Mouse (Mus musculus) CD4-positive, CD25-positive, alpha-beta regulatory T cell, adult 2 months (primary cell): ENCODE data around the gene Tbl2.

Experiments used
- DNase-seq: peaks from one replicate; pipeline ENCODE4 v3.0.0-alpha.2; 2012; ENCODE audit warnings: low read depth, low spot score

Tbl2 gene

GRCm38 (mm10) chr5:135149053-135149819, at the start of gene Tbl2:
TSS of gene Tbl2 (plus strand) at chr5:135149657.
- DNase-seq, result peak; percentile 100

DNA sequence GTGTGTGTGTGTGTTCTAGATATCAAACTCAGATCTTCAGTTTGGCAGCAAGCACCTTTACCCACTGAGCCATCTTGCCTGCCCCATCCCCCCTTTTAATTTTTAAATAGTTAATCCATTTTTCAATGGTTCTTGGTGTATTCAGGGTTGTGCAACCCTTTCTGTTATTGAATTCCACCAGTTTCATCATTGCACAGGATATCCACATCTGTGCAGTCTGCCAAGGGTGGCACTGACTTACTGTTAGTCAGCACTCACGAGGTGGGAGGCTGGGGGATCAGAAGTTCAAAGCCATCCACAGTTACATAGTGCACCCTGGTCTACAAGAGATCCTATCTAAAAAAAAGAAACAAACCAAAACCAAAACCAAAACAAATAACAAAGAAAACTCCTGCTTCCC, 48.5 kb upstream of the Tbl2 start:
- DNase-seq, result no peak

GRCm38 (mm10) chr5:135103999-135104660, 45.3 kb upstream of the Tbl2 start:
- DNase-seq, result peak; percentile 63

- DNase-seq, result peak; percentile 83
These were observed 42.6 kb upstream of the Tbl2 start for GRCm38 (mm10) chr5:135106758-135107256.

- DNase-seq, result peak; percentile 73
These were observed 41.6 kb upstream of the Tbl2 start for GRCm38 (mm10) chr5:135107521-135108501.

GRCm38 (mm10) chr5:135109017-135109416, 40.4 kb upstream of the Tbl2 start:
- no peak for DNase-seq

DNA sequence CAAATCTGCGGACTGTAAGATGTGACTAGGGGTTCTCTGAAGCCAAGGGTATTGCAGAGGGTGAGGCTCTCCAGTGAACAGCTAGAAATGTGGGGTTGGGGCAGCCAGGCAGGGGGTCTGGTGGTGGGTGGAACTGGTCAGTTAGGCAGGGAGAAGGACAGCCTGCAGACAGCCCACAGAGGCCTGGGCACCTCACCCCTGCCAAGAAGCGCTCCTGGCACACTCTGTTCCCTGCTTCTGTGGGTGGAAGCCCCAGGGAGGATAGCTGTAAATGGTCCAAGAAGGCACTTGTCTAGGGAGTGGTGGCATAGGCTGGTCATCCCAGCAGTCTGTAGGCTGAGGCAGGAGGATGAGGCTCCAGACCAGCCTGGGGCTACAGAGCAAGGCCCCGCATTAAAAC, 40.0 kb upstream of the Tbl2 start:
- no peak for DNase-seq

DNA sequence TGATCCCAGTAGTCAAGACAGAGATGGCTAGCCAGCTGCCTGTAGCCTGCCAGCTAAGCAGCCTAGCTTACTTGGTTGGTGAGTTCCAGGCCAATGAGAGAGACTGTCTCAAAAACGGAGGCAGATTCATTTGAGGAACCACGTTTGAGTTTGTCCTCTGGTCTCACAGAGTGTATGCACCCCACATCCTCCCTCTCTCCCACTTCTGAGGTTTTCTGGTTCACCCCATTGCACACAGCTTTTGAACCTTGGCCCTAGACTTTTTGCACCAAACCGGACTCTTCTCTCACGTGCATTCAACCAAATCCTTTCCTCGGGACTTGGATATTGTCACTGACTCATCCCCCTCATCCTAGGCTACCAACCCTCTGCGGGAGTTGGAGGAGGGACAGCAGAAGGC, 39.5 kb upstream of the Tbl2 start:
- DNase-seq, result no peak

- DNase-seq, result no peak
These were observed 35.7 kb upstream of the Tbl2 start for GRCm38 (mm10) chr5:135113782-135114181.

DNA sequence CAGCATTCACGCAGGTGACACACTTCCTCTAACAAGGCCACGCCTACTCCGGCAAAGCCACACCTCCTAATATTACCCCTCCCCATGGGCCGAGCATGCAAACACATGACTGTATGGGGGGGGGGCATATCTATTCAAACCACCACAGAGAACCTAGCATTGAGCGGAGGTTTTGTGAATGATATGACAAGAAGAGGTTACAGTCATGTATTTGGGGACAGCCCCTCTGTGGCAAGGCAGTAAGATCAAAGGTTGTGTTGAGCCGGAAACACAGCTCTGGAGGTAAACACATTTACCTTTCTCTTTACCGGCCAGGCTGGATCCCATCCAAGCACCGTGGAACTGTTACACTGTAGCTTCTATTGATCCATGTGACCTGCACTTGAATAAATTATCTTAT, 34.2 kb upstream of the Tbl2 start:
- peak; percentile 89 for DNase-seq

DNA sequence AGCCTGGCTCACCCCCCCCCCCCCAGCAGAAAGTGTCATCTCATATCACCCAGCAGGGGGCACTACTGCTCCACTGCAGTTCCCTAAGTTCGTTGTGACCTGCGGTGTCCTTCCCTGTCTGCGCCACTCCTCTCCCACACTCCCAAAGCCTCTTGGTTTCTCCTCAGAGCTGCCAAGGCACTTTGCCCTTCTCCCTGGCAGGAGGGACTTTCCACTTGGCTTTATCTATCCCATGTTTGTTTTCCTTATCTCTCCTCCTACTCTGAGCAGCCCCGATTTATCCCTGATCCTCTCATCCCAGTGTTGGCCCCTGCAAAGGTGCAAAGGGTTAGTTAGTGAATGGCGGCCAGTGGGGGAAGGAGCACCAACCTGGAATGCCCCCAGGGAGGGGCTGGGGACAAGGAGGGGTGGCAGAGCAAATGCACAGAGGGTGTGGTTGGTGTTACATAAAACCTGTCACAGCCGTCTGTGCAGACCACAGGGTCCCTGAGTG, 30.8 kb upstream of the Tbl2 start:
- DNase-seq, result peak; percentile 83

DNA sequence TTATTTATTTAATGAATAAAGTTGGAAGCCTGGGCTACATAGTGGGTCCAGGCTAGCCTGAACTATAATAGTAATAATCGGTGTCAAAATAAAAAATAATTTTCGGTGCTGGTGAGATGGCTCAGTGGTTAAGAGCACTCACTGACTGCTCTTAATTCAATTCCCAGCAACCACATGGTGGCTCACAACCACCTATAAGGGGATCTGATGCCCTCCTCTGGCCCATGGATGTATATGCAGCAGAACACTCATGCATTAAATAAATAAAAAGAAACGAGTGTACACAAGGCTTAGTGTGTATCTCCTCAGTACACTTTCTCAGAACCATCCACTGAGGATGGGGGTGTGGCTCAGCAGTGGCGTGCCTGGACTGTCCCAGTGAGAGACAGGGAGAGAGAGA, 28.7 kb upstream of the Tbl2 start:
- DNase-seq, result peak; percentile 43

DNA sequence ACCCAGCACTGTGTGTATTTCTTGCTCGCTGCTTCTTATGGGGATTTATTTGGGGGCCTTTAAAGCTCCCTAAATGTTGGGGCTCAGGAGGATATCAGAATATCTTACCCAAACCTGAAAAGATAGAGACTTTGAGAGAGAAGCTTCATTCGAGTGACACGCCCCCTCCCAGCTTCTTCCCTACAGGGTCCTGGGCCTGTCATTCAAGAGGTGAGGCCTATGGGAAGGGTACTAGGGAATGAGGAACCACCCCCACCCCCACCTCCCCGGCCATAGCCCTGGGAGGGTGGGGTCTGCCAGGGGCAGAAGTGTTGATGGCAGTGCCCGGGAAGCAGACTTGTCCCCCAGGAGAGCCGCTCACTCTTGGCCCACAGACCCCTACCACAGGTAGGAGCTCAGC, 23.3 kb upstream of the Tbl2 start:
- no peak for DNase-seq

GRCm38 (mm10) chr5:135127669-135128068, 21.8 kb upstream of the Tbl2 start:
- DNase-seq, result no peak

DNA sequence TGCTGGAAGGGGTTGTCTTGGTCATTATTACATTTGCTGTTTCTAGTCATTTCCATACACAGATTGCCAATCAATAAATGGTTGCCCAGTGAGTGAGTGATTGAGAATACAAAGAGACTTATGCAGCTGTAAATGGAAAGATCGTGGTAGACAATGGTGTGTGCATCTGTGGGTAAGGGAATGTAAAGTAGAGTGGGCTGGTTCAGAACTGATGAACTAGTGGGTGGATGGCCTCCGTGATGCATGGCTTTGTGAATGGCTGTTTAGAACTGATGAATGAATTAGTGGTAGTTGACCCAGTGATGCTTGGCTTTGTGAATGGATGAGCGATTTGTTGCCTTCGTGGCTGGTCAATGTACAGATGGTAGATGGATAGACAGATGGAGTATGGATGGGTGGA, 19.7 kb upstream of the Tbl2 start:
- no peak for DNase-seq

GRCm38 (mm10) chr5:135133736-135134405, 15.6 kb upstream of the Tbl2 start:
- DNase-seq, result peak; percentile 87

GRCm38 (mm10) chr5:135134534-135134933, 14.9 kb upstream of the Tbl2 start:
- peak; percentile 69 for DNase-seq

DNA sequence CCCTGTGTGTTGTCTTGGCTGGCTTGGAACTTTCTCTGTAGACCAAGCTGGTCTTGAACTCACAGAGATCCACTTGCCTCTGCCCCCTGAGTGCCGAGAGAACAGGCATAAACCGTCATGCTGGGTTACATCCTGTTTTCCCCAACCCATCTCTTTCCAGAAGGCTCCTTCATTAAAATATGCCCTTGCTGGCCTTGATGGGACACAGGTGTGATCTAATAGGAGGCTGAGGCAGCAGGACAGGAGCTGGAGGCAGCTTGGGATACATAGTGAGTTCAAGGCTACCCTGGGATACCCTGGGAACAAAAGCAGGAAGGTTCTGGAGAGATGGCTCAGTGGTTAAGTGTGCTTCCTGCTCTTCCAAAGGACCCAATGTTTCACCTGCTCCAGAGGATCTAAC, 9.6 kb upstream of the Tbl2 start:
- no peak for DNase-seq

- no peak for DNase-seq
These were observed 5.0 kb upstream of the Tbl2 start for GRCm38 (mm10) chr5:135144469-135144868.

DNA sequence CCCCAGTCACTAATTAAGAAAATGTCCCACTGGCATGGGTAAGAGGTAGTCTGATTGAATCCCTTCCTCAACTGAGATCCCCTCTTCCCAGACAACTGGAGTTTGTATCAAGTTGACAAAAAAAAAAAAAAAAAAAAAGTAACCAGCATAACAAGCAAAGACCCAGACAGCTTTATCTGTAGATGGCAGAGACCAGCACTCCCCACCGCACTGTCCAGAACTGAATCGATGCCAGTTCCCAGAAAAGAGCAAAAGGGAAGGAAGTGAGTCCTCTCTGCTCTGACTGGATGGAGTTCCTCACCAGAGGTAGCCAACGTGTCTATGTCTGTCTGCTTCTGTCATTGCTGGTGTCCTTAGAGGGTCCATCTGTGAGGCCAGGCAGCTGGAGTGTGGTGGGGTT, 3.9 kb upstream of the Tbl2 start:
- DNase-seq, result no peak

- no peak for DNase-seq
These were observed 3.5 kb upstream of the Tbl2 start for GRCm38 (mm10) chr5:135145955-135146354.
